Mouse (Mus musculus): ENCODE data around the gene Thrb.

DNA sequence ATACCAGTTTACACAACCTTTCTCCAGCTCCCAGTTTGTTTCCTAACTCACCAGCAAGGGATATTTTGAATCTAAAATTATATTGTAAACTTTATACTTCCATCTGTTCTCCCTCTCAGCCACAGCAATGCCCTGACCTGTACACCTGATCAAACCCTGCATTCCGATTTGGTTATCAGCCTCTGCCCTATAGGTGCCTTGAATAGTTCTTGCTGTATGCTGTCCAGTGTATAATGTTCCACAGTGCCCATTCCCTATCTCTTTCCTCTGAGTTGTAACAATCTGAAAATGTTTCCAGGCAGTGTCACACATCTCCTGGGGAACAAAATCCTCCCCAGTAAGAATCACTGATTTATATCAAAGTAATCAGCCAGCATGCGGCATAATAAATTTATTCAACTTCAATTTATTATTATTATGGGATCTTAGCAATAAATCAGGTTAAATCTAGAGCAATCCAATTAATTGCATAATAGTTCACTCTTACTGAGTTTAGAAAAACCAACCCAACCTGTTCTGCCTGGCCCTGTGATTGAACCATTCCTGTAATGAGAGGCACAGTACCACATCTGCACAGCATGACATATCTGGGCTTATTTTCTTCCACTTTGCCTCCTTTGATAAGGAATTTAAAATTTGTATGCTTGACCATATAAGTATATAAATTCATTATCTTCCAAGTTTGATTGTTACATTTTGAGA lies 73.2 kb downstream of the Thrb start:
- TF ChIP-seq CTCF (IDR thresholded peaks at IDR 0.05; ENCODE audit: extremely low read depth, insufficient read depth, insufficient read length, insufficient replicate concordance) (no peak), POLR2A (IDR thresholded peaks at IDR 0.05; ENCODE audit: low read depth, low read length) (no peak)
